Mouse (Mus musculus) embryo, embryonic 11 days (tissue): ENCODE data around the gene Ovol2.

Experiments used
- DNase-seq: peaks from one replicate; pipeline ENCODE4 v3.0.0-alpha.2; 2015

Ovol2 gene

GRCm38 (mm10) chr2:144311372-144311771, 20.6 kb downstream of the Ovol2 start:
- DNase-seq = no peak

- DNase-seq = no peak
Measured at GRCm38 (mm10) chr2:144310273-144310672, 21.7 kb downstream of the Ovol2 start.

GRCm38 (mm10) chr2:144308561-144308960, 23.4 kb downstream of the Ovol2 start:
- DNase-seq = no peak

GRCm38 (mm10) chr2:144305721-144306294, 26.1 kb downstream of the Ovol2 start:
- DNase-seq = no peak

GRCm38 (mm10) chr2:144301101-144301500, 30.8 kb downstream of the Ovol2 start:
- DNase-seq = no peak

GRCm38 (mm10) chr2:144299749-144300669, 31.9 kb downstream of the Ovol2 start:
- DNase-seq = no peak

GRCm38 (mm10) chr2:144295145-144295735, 36.7 kb downstream of the Ovol2 start:
- DNase-seq = no peak

GRCm38 (mm10) chr2:144291600-144292305, 40.2 kb downstream of the Ovol2 start:
- no peak for DNase-seq

- no peak for DNase-seq
Measured at GRCm38 (mm10) chr2:144290321-144290720, 41.6 kb downstream of the Ovol2 start.

- no peak for DNase-seq
Measured at GRCm38 (mm10) chr2:144281417-144281816, 50.5 kb downstream of the Ovol2 start.

- DNase-seq = no peak
Measured at GRCm38 (mm10) chr2:144280568-144280967, 51.4 kb downstream of the Ovol2 start.

GRCm38 (mm10) chr2:144279742-144280141, 52.2 kb downstream of the Ovol2 start:
- no peak for DNase-seq

GRCm38 (mm10) chr2:144276885-144277284, 55.1 kb downstream of the Ovol2 start:
- no peak for DNase-seq

- no peak for DNase-seq
Measured at GRCm38 (mm10) chr2:144274741-144275140, 57.2 kb downstream of the Ovol2 start.

- no peak for DNase-seq
Measured at GRCm38 (mm10) chr2:144272088-144272487, 59.9 kb downstream of the Ovol2 start.

GRCm38 (mm10) chr2:144270507-144271420, 61.2 kb downstream of the Ovol2 start, which contains the start of the genes Mgme1 and Snx5:
Mgme1 (plus strand) TSS chr2:144270663.
Snx5 (minus strand) TSS chr2:144270906.
- peak; percentile 98 for DNase-seq

GRCm38 (mm10) chr2:144269679-144270475, 62.1 kb downstream of the Ovol2 start:
- DNase-seq = peak; percentile 37

GRCm38 (mm10) chr2:144269306-144269650, 62.7 kb downstream of the Ovol2 start:
- peak; percentile 53 for DNase-seq

- DNase-seq = no peak
Measured at GRCm38 (mm10) chr2:144268446-144269305, 63.3 kb downstream of the Ovol2 start.

GRCm38 (mm10) chr2:144267731-144268015, 64.3 kb downstream of the Ovol2 start:
- DNase-seq = no peak
